In the genomic region with DNA sequence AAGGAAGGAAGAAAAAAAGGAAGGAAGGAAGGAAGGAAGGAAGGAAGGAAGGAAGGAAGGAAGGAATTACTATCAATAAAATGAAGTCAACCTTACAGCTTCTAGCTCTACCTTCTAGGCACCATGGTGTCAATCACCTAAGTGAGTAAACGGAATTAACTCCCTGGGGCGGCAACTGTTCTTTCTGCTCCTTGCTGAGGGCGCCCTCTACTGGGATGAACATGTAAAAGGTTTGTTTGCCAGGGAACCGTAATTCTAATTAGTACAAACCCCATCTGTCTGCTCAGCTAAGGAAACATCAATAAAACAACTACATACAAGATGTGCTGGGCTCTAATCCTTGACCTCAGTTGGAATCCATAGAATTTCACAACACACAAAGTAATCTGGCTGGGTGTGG, we compare ENCODE assay signal across 8 mouse cellular contexts. TPM values are rescaled to one million over a fixed set of nuclear protein-coding genes. Genes with fewer than 3 reads are reported as not detected.
DNase-seq lines count a peak whose midpoint lies in the region; ATAC-seq and TF ChIP-seq lines count a peak whose summit lies in the region.

No protein-coding gene starts in this region.

- H3K36me3 ChIP-seq in midbrain, embryonic 10.5 days, result no peaks in the 10 kb centered on the region
- H3K36me3 ChIP-seq in midbrain, embryonic 16.5 days (ENCODE audit: control insufficient read depth, insufficient read depth, low read length), result no peaks in the 10 kb centered on the region
- H3K36me3 ChIP-seq in hindbrain, postnatal 0 days (ENCODE audit: insufficient read depth, low read length), result no peaks in the 10 kb centered on the region
- no peaks in the 10 kb centered on the region for H3K36me3 ChIP-seq in limb, embryonic 11.5 days (ENCODE audit: control insufficient read depth, insufficient read depth, low read length)

- no peak overlapping the region for H3K27ac ChIP-seq in midbrain, embryonic 10.5 days (replicated peaks)
- no peak overlapping the region for H3K27ac ChIP-seq in midbrain, embryonic 16.5 days (ENCODE audit: low read length)
- H3K27ac ChIP-seq in hindbrain, postnatal 0 days, result no peak overlapping the region
- H3K27ac ChIP-seq in limb, embryonic 11.5 days (replicated peaks; ENCODE audit: low read depth, low read length), result no peak overlapping the region

- TF ChIP-seq CTCF in hindbrain, postnatal 0 days (IDR thresholded peaks at IDR 0.05; ENCODE audit: low read depth), result peak; percentile 88

- no peak for ATAC-seq in midbrain, embryonic 16.5 days
- ATAC-seq in hindbrain, postnatal 0 days, result no peak
- ATAC-seq in limb, embryonic 11.5 days (ENCODE audit: insufficient number of reproducible peaks, low FRiP score, low TSS enrichment, low read depth), result no peak

- 0 out of 2 replicates have a peak, but pooled peaks cover 7% of the 10 kb centered on the region for H3K27me3 ChIP-seq in midbrain, embryonic 10.5 days (ENCODE audit: low read depth, poor library complexity, severe bottlenecking)
- H3K27me3 ChIP-seq in midbrain, embryonic 16.5 days (ENCODE audit: control insufficient read depth, insufficient read depth, low read depth, low read length), result no peaks in the 10 kb centered on the region; the same call in 1 of the 2 replicates
- no peaks in the 10 kb centered on the region for H3K27me3 ChIP-seq in hindbrain, postnatal 0 days (ENCODE audit: insufficient read depth, low read length)
- peaks cover 5% of the 10 kb centered on the region for H3K27me3 ChIP-seq in limb, embryonic 11.5 days (ENCODE audit: control insufficient read depth, insufficient read depth, low read length)

- DNase-seq in midbrain, embryonic 10.5 days (ENCODE audit: low spot score), result peak; percentile 65
- peak; percentile 85 for DNase-seq in T-cell, adult 2 months (ENCODE audit: low spot score)
- DNase-seq in cerebellum, postnatal 36 days, result peak; percentile 77 to 86
- peak; percentile 89 for DNase-seq in hindbrain, postnatal 0 days (ENCODE audit: low spot score)
- DNase-seq in limb, embryonic 11.5 days (ENCODE audit: low spot score), result peak; percentile 77
- peak; percentile 83 for DNase-seq in right cerebral cortex, adult 18-20 months
- DNase-seq in urinary bladder, postnatal 36 days (ENCODE audit: low spot score in 2 of 2), result peak; percentile 67 to 78

- H3K4me3 ChIP-seq in midbrain, embryonic 10.5 days, result no peak overlapping the region
- H3K4me3 ChIP-seq in midbrain, embryonic 16.5 days (ENCODE audit: low read depth, low read length), result no peak overlapping the region
- no peak overlapping the region for H3K4me3 ChIP-seq in hindbrain, postnatal 0 days (ENCODE audit: low read length)
- no peak overlapping the region for H3K4me3 ChIP-seq in limb, embryonic 11.5 days (ENCODE audit: low read depth, low read length)

- H3K9me3 ChIP-seq in midbrain, embryonic 10.5 days (replicated peaks), result no peaks in the 10 kb centered on the region
- no peaks in the 10 kb centered on the region for H3K9me3 ChIP-seq in midbrain, embryonic 16.5 days (replicated peaks; ENCODE audit: control insufficient read depth, low read length, poor library complexity, severe bottlenecking)
- H3K9me3 ChIP-seq in hindbrain, postnatal 0 days (ENCODE audit: low read length), result no peaks in the 10 kb centered on the region
- H3K9me3 ChIP-seq in limb, embryonic 11.5 days (ENCODE audit: control insufficient read depth, low read length), result no peaks in the 10 kb centered on the region

- no peak overlapping the region for H3K4me2 ChIP-seq in midbrain, embryonic 16.5 days (ENCODE audit: low read length)
- no peak overlapping the region for H3K4me2 ChIP-seq in hindbrain, postnatal 0 days (ENCODE audit: low read depth, low read length)
- no peak overlapping the region for H3K4me2 ChIP-seq in limb, embryonic 11.5 days (ENCODE audit: low read depth, severe bottlenecking)

- no peak overlapping the region for H3K9ac ChIP-seq in midbrain, embryonic 16.5 days (ENCODE audit: low read depth, low read length)
- H3K9ac ChIP-seq in hindbrain, postnatal 0 days (replicated peaks; ENCODE audit: low read length), result no peak overlapping the region
- H3K9ac ChIP-seq in limb, embryonic 11.5 days (ENCODE audit: low read length), result no peak overlapping the region

- WGBS in midbrain, embryonic 10.5 days, result 3% methylated on average over 4 of the region's 4 CpGs
- WGBS in midbrain, embryonic 16.5 days, result 2% methylated on average over 4 of the region's 4 CpGs
- WGBS in hindbrain, postnatal 0 days, result 2% methylated on average over 4 of the region's 4 CpGs
- WGBS in limb, embryonic 11.5 days, result 3% methylated on average over 4 of the region's 4 CpGs

- H3K4me1 ChIP-seq in midbrain, embryonic 10.5 days, result peaks cover 45% of the 10 kb centered on the region
- peaks cover 14% of the 10 kb centered on the region for H3K4me1 ChIP-seq in midbrain, embryonic 16.5 days (ENCODE audit: control insufficient read depth, insufficient read depth, low read length)
- H3K4me1 ChIP-seq in hindbrain, postnatal 0 days (ENCODE audit: insufficient read depth, low read length), result peaks cover 17% of the 10 kb centered on the region
- 0 out of 2 replicates have a peak, but pooled peaks cover 3% of the 10 kb centered on the region for H3K4me1 ChIP-seq in limb, embryonic 11.5 days (ENCODE audit: control insufficient read depth, insufficient read depth, low read length)

RNA-seq across cellular contexts. Expression of gene Cotl1, which starts 3.1 kb away (rescaled TPM):
- 150 and 197 TPM in 2 replicates for polyA plus RNA-seq in midbrain, embryonic 10.5 days (2016; fragmentation: Nextera tagmentation; extraction: Ambion mirVana)
- polyA plus RNA-seq in midbrain, embryonic 16.5 days (2015; fragmentation: Nextera tagmentation; extraction: Ambion mirVana), result 126 and 139 TPM in 2 replicates
- 263 and 269 TPM in 2 replicates for total RNA-seq in hindbrain, postnatal 0 days (2014; rRNA removed)
- 85.4 and 87.8 TPM in 2 replicates for polyA plus RNA-seq in hindbrain, postnatal 0 days (2015; fragmentation: Nextera tagmentation; extraction: Ambion mirVana)
- 181 and 197 TPM in 2 replicates for polyA plus RNA-seq in limb, embryonic 11.5 days (2014; fragmentation: Nextera tagmentation; extraction: Ambion mirVana)

RNA-seq across cellular contexts. Expression of gene Klhl36, which starts 18.6 kb away (rescaled TPM):
- 12.8 and 13.0 TPM in 2 replicates for polyA plus RNA-seq in midbrain, embryonic 10.5 days (2016; fragmentation: Nextera tagmentation; extraction: Ambion mirVana)
- 16.6 and 18.5 TPM in 2 replicates for polyA plus RNA-seq in midbrain, embryonic 16.5 days (2015; fragmentation: Nextera tagmentation; extraction: Ambion mirVana)
- 36.6 and 37.3 TPM in 2 replicates for total RNA-seq in hindbrain, postnatal 0 days (2014; rRNA removed)
- 20.6 and 22.0 TPM in 2 replicates for polyA plus RNA-seq in hindbrain, postnatal 0 days (2015; fragmentation: Nextera tagmentation; extraction: Ambion mirVana)
- 5.3 and 6.6 TPM in 2 replicates for polyA plus RNA-seq in limb, embryonic 11.5 days (2014; fragmentation: Nextera tagmentation; extraction: Ambion mirVana)
